Mouse (Mus musculus) Patski (cell line): ENCODE data around the gene Tmem102. TPM values are rescaled to one million over a fixed set of nuclear protein-coding genes. Genes with fewer than 3 reads are reported as not detected.

Source experiments
- ATAC-seq: fragments of 100-300 bp; one replicate; pipeline ENCODE4 v1.8.0; 2021
- CTCF ChIA-PET: fragments of 350-600 bp; sonication (Branson Sonifier 250); formaldehyde crosslinking; loops from one replicate; lab custom pipeline; 2022; ENCODE audit warnings: inconsistent platforms; lab: Charles Lee
- POLR2A ChIA-PET: fragments of 350-600 bp; sonication (Branson Sonifier 250); formaldehyde crosslinking; loops from one replicate; lab custom pipeline; 2022; ENCODE audit warnings: antibody characterized with exemption, inconsistent platforms; lab: Charles Lee
- DNase-seq: peaks from one replicate; pipeline ENCODE4 v3.0.0-alpha.2; 2011; ENCODE audit warnings: low read depth, low spot score
- H3K27me3 ChIP-seq: fragments of 371-371 bp; one replicate; pipeline ENCODE4 v1.5.1; 2021
- CTCF ChIP-seq: fragments of 100-300 bp; IDR thresholded peaks from one replicate; pipeline ENCODE4 v1.5.1; 2021
- in situ Hi-C: fragments of 300-500 bp; cut with MboI; formaldehyde crosslinking; loops from 3 replicates; pipeline ENCODE4 v1.11.1; 2018; ENCODE audit warnings: low pct_unique_long_range_greater_than_20kb, mixed read lengths
- polyA plus RNA-seq: library from polyadenylated mRNA; unstranded; gene quantifications from one replicate; pipeline ENCODE4 v1.2.3, GENCODE M21; 2021

The Tmem102 gene
- polyA plus RNA-seq, 1 experiment from 2014 or later = 1.1 TPM

DNA sequence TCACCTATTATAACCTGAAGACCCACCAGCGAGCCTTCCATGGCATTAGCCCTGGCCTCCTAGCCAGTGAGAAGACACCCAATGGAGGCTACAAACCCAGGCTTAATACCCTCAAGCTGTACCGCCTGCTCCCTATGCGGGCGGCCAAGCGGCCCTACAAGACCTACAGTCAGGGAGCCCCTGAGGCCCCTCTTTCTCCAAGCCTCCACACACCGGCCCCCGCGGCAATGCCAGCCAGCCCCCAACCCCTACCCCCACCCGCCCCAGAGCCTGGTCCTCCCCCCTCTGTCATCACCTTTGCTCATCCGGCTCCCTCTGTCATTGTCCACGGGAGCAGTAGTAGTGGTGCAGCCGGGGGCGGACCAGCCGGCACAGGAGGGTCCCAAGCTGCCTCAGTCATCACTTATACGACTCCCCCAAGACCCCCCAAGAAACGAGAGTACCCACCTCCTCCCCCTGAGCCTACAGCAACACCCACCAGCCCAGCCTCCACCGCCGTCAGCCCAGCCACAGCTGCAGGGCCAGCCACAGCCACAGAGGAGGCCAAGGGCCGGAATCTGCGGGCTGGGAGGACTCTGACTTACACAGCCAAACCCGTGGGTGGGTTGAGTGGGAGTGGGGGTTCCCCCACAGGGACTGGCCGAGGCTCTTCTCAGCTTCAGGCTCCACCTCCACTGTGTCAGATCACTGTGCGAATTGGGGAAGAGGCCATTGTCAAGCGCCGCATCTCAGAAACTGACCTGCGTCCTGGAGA, 27.7 kb downstream of the Tmem102 start:
- ChIA-PET CTCF (interaction anchor here (1.3 kb wide), 1 partner anchor 15 kb away, joined by 3 read pairs; no protein-coding TSS in a partner anchor), POLR2A (interaction anchor here (1.0 to 1.2 kb wide), 3 partner anchors 10 to 60 kb away, joined by 3 to 4 read pairs (median 3); partner anchors contain the start of genes Nlgn2 and Tmem256)
- no peaks in the 10 kb centered on the region for H3K27me3 ChIP-seq
- no peak for TF ChIP-seq CTCF
- in situ Hi-C loops = no loop called here
- DNase-seq (no peak), ATAC-seq (no peak)

DNA sequence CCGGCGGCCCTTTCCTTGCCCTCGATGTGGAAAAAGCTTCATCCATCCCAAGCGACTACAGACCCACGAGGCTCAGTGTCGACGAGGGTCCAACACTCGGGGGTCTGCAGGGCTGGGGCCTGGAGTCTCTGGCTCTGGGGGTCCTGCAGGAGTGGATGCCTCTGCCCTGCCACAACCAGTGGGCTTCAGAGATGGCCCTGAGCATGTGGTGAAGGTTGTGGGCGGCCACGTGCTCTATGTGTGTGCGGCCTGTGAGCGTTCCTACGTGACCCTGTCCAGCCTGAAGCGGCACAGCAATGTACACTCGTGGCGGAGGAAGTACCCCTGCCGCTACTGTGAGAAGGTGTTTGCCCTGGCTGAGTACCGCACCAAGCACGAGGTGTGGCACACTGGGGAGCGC, 28.9 kb downstream of the Tmem102 start:
- ChIA-PET CTCF (no interaction called here), POLR2A (no interaction called here)
- no peak for ATAC-seq
- H3K27me3 ChIP-seq = no peaks in the 10 kb centered on the region
- no peak for DNase-seq
- TF ChIP-seq CTCF = no peak
- in situ Hi-C loops = no loop called here

DNA sequence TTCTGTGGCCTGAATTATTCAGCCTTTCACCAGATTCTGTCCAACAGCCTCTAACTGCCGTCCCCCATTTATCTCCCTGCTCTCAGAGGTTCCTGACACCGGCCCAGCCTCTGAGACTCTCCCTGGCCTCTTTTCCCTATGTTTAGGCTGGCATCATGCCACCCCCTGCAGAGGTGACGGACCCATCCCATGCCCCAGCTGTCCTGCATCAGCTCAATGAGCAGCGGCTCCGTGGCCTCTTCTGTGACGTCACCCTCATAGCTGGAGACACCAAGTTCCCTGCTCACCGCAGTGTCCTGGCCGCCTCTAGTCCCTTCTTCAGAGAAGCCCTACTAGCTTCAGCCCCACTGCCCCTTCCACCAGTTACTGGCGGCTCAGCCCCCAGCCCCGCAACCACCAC, 29.7 kb downstream of the Tmem102 start:
- no peak for TF ChIP-seq CTCF
- no peaks in the 10 kb centered on the region for H3K27me3 ChIP-seq
- DNase-seq (no peak), ATAC-seq (no peak)
- in situ Hi-C loops = no loop called here
- ChIA-PET POLR2A (no interaction called here), CTCF (no interaction called here)

DNA sequence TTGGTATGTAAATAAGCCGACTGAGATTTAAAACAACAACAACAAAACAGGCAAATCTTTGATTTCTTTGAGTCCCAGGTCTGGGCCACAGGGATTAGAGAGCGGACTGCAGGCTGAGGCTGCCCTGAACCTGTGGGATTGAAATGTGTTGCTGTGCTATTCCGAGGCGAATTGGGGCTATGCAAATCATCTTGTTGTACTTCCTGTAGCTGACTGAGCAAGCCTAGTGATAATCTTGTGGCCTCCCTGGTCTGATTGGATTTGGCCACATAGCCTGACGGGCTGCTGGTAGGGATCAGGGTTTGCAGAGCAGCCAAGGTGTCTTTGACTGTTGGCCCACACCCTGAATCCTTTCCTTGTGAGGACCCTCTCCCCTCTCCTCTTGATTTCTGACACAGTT, 30.5 kb downstream of the Tmem102 start:
- no peaks in the 10 kb centered on the region for H3K27me3 ChIP-seq
- in situ Hi-C loops = no loop called here
- ChIA-PET CTCF (interaction anchor here (0.7 kb wide), 1 partner anchor 10 kb away, joined by 3 read pairs; no protein-coding TSS in a partner anchor), POLR2A (no interaction called here)
- no peak for DNase-seq
- TF ChIP-seq CTCF = no peak
- no peak for ATAC-seq

DNA sequence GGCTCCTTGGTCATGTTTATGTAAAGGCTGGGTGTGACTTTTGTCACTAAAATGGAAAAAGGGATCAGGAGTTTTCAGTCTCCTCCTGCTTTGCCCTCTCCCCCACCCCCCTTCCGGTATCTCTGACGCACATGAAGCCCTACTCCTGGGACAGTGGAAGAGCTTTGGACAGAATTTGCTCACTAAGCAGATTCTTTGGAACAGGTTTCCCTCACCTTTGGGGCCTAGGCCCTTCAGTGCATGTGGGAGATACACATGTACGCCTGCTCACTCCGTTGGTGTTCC, 37.9 kb downstream of the Tmem102 start:
- DNase-seq = no peak
- no peak for ATAC-seq
- no peaks in the 10 kb centered on the region for H3K27me3 ChIP-seq
- ChIA-PET CTCF (no interaction called here), POLR2A (interaction anchor here (0.9 to 1.7 kb wide), 3 partner anchors 9 to 15 kb away, joined by 3 to 6 read pairs (median 5); partner anchors contain the start of gene Polr2a)
- TF ChIP-seq CTCF = no peak
- in situ Hi-C loops = no loop called here

DNA sequence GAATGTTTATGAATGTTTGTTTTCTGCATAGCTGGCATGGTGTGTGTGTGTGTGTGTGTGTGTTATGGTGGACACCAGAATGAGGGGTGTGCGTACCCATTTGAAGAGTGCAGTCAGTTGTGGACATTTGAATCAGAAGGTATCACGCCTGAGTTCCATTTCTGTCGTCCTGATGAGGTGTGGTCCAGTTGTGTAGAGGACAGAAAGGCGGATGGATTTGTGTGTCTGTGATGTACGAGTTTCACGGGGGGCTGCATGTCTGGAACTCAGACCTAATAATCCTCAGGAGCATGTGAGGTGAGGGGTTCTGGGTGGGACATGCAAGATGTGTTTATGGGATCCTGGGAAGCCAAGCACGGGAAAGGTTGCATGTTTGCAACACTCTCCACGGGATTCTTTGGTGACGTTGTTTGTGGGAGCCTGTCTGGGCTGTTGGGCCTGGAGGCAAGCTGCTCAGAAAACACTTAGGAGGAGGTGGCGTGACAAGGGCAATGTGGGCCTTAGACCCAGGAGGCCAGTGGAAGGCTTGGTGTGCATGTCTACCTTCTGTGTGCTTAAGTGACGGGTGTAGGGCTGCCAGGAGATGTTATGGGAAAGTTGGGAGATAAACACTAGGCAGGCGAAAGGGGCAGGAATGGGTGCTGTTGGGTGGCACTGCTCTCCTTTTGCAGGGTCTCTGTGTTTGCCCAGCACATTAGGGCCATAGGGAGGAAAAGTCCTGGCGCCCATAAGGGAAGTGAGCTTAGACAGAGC, 38.4 kb downstream of the Tmem102 start:
- no peak for DNase-seq

DNA sequence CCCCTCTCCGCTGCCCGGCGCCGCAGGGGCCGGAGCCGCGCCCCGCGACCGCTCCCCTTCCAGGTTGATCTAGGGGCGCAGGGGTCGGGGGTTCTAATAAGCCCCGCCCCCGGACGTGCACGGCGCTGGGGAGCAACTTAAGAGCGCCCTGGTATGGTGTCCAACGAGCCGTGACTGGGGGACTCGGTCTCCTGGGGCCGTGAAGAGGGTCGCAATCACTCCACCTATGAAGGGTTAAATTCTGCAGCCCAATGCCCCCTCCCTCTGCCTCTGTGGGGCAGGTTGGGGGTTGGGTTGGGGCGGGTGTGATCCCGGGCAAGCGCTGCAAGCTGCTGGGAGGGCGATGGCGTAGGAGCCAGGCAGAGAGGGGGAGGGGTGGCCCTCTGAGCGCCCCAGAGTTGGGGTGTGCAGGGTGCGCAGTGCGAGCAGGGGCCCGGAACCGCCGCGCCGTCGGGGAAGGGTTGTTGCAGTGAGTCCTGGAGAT, 39.3 kb downstream of the Tmem102 start:
- POLR2A ChIA-PET = interaction anchor here (1.7 kb wide), 1 partner anchor 17 kb away, joined by 6 read pairs; no protein-coding TSS in a partner anchor
- CTCF ChIA-PET = no interaction called here
- ATAC-seq (peak; percentile 65), DNase-seq (no peak)
- H3K27me3 ChIP-seq = no peaks in the 10 kb centered on the region
- in situ Hi-C loops = no loop called here
- TF ChIP-seq CTCF = no peak

More for the DNA sequence above, 38.4 kb downstream of the Tmem102 start:
- no peaks in the 10 kb centered on the region for H3K27me3 ChIP-seq
- POLR2A ChIA-PET = interaction anchor here (1.2 to 1.7 kb wide), 2 partner anchors 8 to 16 kb away, joined by 5 to 6 read pairs; partner anchors contain the start of gene Polr2a
- TF ChIP-seq CTCF = no peak
- CTCF ChIA-PET = no interaction called here
- in situ Hi-C loops = no loop called here
- ATAC-seq = no peak

DNA sequence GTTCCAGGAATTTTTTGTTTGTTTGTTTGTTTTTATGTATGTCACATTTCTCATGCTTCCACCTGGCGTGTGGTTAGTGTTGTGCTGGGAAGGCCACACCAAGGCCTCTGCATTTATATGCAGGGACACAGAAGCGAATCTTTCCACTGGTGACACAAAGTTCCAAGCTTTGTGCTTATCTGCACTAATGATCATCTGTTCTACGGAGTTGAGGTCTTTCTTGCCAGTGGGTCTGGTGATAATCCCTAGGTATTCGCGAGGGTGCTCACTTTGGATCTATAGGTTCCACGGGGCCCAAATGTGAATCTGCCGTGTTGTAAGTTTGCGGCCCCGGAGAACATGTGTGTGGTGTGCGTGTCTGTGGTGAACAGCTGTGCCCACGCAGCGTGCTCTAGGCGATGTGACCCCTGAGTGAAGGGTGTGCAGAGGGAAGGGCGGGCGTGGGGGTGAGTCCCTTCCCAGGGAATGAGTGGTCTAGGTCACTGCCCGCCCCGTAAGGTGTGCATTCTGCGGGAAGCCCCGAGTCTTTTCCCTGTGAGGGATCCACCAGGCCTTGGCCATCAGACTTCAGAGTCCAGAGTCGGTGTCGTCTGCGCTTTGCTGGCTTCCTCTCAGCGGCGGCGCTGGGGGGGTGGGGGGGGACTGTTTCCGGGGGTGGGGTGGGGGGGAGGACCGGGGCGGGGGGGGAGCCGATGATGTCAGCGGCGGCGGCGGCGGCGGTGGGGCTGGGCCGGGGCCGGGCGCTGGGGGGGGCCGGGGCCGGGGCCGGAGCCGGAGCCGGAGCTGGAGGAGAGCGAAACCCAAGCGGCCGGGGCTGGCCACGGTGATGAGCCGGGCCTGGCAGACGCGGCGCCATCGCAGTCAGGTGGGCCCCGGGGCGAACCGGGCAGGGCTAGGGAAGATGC, 40.0 kb downstream of the Tmem102 start, which contains the start of gene Zbtb4:
Gene Zbtb4 (plus strand): TSS at position 692 of the 905 bp plus-strand sequence.
- in situ Hi-C loops = no loop called here
- ATAC-seq = peak; percentile 41
- ChIA-PET POLR2A (no interaction called here), CTCF (no interaction called here)
- no peak for DNase-seq
- H3K27me3 ChIP-seq = no peaks in the 10 kb centered on the region
- TF ChIP-seq CTCF = no peak

DNA sequence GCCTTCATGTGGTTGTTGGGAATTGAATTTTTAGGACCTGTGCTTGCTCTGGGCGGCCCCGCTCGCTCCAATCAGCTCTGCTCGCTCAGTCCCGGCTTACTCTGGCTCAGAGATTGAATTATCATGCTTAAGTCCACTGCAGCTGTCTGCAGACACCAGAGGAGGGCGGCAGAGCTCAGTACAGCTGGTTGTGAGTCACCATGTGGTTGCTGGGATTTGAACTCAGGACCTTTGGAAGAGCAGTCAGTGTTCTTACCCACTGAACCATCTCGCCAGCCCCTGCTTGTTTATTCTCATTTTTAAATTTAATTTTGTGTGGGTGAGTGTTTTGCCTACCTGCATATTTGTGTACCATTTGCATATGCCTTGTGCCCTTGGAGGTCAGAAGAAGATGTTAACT, 41.9 kb downstream of the Tmem102 start:
- ChIA-PET CTCF (no interaction called here), POLR2A (no interaction called here)
- H3K27me3 ChIP-seq = no peaks in the 10 kb centered on the region
- in situ Hi-C loops = no loop called here
- ATAC-seq (no peak), DNase-seq (no peak)
- no peak for TF ChIP-seq CTCF

DNA sequence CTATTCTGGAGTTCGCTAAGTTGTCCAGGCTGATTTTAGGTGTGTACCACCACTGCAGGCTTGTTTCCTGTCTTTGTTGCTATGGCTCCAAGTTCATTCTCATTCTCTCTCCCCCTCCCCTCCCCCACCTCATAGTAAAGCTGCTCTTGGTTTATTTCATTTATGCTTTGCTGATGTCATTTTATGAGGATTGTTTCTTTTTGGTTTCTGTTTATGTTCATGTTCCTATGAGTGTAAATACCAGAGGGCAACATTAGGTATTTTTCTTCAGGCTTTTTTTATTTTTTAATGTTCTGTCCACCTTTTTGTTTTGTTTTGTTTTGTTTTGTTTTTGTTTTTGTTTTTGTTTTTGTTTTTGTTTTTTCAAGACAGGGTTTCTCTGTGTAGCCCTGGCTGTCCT, 43.6 kb downstream of the Tmem102 start, which contains the start of gene Slc35g3:
Gene Slc35g3 (minus strand): TSS at position 101 of the 400 bp plus-strand sequence.
- ChIA-PET CTCF (no interaction called here), POLR2A (no interaction called here)
- no peak for ATAC-seq
- in situ Hi-C loops = no loop called here
- TF ChIP-seq CTCF = no peak
- DNase-seq = no peak
- no peaks in the 10 kb centered on the region for H3K27me3 ChIP-seq
